Mouse (Mus musculus): ENCODE measurements around the gene Tro. TPM values are rescaled to one million over a fixed set of nuclear protein-coding genes. Genes with fewer than 3 reads are reported as not detected.

Tro gene
- polyA plus RNA-seq (2014; fragmentation: Nextera tagmentation; extraction: Ambion mirVana): 40.0 and 43.6 TPM in 2 replicates

DNA sequence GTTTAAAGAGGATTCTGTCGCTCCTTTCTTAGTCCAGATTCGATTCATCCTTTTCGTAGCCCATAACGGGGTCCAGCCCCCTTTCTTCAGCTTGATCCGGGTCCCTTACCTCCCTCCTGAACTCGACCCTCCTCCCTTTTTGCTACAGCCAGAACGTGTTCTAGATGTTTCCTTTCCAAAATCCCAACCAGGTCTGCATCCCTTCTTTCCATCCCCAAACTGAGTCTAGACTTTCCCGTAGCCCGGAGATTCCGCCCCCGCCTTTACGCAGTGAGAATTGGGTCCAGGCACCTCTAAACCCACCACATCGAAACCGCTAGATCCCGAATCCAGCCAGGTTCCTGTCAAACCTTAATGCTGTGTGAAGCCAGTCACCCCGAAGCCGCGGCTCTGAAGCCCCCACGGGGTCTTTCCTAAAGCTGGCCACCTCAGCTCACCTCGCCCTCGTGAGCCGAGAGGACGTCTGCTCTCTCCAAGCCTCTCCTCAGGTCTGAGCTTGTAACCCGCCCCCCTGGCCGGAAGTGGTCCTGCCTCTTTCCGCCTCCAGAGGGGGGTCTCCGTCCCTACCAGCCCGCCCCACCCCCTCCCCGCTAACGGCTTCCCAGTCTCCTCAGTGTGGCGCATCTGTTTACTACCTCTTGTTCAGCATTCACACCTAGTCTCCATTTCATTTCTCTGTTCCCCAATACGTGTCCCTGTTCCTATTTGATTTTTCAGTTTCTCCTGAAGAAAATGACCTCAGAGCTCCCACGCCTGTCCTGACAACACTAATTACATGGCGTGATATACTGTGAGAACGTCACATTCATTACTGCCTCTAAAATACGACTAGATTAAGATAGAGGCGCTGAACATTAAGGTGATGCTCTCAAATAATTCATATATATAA is at the start of gene Tro:
TSS of gene Tro (minus strand) at position 676 of the 889 bp plus-strand sequence.
- Histone ChIP-seq H3K4me1 (ENCODE audit: control insufficient read depth, insufficient read depth, low read length) (no peaks in the 10 kb centered on the region), H3K4me2 (peak within 1 kb of the TSS; percentile 33), H3K36me3 (ENCODE audit: control insufficient read depth, insufficient read depth, low read length) (no peaks in the 10 kb centered on the region), H3K9me3 (ENCODE audit: control insufficient read depth, low read length) (no peaks in the 10 kb centered on the region), H3K27ac (ENCODE audit: low read depth, low read length) (no peak within 1 kb of the TSS), H3K9ac (ENCODE audit: low read length) (peak within 1 kb of the TSS; percentile 53), H3K4me3 (ENCODE audit: low read depth, low read length) (peak within 1 kb of the TSS; percentile 50), H3K27me3 (ENCODE audit: control insufficient read depth, insufficient read depth, low read length) (no peaks in the 10 kb centered on the region)
- ATAC-seq (ENCODE audit: low FRiP score) (peak; percentile 96), DNase-seq (ENCODE audit: low spot score, missing footprints) (peak; percentile 96)
- 29% methylated on average over 37 of the region's 37 CpGs for WGBS

DNA sequence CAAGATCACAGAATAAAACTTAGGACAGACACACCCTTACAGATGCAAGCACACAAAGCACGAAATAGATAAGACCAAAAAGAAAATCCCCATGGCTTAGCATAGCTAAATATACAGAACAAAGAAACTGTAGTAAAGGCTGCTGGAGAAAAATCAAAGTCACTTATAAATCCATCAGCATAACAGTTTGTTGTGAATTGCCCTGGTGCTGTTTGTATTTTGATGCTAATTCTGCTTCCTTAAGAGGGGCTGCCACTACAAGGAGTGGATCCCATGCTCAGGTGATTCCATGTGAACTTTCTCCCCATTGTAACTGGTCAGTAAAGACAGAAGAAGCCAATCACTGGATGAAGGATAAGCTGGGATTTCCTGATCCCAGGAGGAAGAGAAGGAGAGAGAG is 20.1 kb upstream of the Tro start:
- Histone ChIP-seq H3K9me3 (ENCODE audit: control insufficient read depth, low read length) (no peaks in the 10 kb centered on the region), H3K4me3 (ENCODE audit: low read depth, low read length) (no peak overlapping the region), H3K4me2 (no peak overlapping the region), H3K4me1 (ENCODE audit: control insufficient read depth, insufficient read depth, low read length) (no peaks in the 10 kb centered on the region), H3K36me3 (ENCODE audit: control insufficient read depth, insufficient read depth, low read length) (no peaks in the 10 kb centered on the region), H3K9ac (ENCODE audit: low read length) (no peak overlapping the region), H3K27ac (ENCODE audit: low read depth, low read length) (no peak overlapping the region), H3K27me3 (ENCODE audit: control insufficient read depth, insufficient read depth, low read length) (no peaks in the 10 kb centered on the region)
- ATAC-seq (ENCODE audit: low FRiP score): no peak
- no peak for DNase-seq (ENCODE audit: low spot score, missing footprints)
- 44% methylated on average over 1 of the region's 1 CpGs for WGBS

DNA sequence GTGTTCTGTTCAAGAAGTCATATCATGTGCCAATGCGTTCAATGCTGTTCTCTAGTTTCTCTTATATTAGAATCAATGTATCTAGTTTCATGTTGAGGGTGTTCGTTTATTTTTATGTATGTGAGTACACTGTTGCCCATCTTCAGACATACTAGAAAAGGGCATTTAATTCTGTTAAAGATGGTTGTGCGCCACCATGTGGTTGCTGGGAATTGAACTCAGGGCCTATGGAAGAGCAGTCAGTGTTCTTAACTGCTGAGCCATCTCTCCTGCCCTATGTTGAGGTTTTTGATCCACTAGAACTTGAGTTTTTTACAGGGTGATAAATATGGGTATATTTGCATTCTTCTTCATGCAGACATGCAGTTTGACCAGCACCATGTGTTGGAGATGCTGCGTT is 5.4 kb upstream of the Tro start:
- H3K9ac ChIP-seq (ENCODE audit: low read length): no peak overlapping the region
- 38% methylated on average over 4 of the region's 4 CpGs for WGBS
- no peaks in the 10 kb centered on the region for H3K27me3 ChIP-seq (ENCODE audit: control insufficient read depth, insufficient read depth, low read length)
- ATAC-seq (ENCODE audit: low FRiP score) (no peak), DNase-seq (ENCODE audit: low spot score, missing footprints) (no peak)
- H3K4me3 ChIP-seq (ENCODE audit: low read depth, low read length): no peak overlapping the region
- H3K27ac ChIP-seq (ENCODE audit: low read depth, low read length): no peak overlapping the region
- no peak overlapping the region for H3K4me2 ChIP-seq
- no peaks in the 10 kb centered on the region for H3K9me3 ChIP-seq (ENCODE audit: control insufficient read depth, low read length)
- no peaks in the 10 kb centered on the region for H3K36me3 ChIP-seq (ENCODE audit: control insufficient read depth, insufficient read depth, low read length)
- no peaks in the 10 kb centered on the region for H3K4me1 ChIP-seq (ENCODE audit: control insufficient read depth, insufficient read depth, low read length)

- H3K9me3 ChIP-seq (ENCODE audit: control insufficient read depth, low read length): no peaks in the 10 kb centered on the region
- H3K9ac ChIP-seq (ENCODE audit: low read length): peak overlapping the region; percentile 53; the same call in 1 of the 2 replicates
- H3K27ac ChIP-seq (ENCODE audit: low read depth, low read length): no peak overlapping the region
- ATAC-seq (ENCODE audit: low FRiP score) (peak; percentile 43), DNase-seq (ENCODE audit: low spot score, missing footprints) (no peak)
- H3K4me1 ChIP-seq (ENCODE audit: control insufficient read depth, insufficient read depth, low read length): no peaks in the 10 kb centered on the region
- WGBS: 34% methylated on average over 3 of the region's 3 CpGs
- peak overlapping the region; percentile 50; the same call in 1 of the 2 replicates for H3K4me3 ChIP-seq (ENCODE audit: low read depth, low read length)
- no peaks in the 10 kb centered on the region for H3K27me3 ChIP-seq (ENCODE audit: control insufficient read depth, insufficient read depth, low read length)
- H3K4me2 ChIP-seq: peak overlapping the region; percentile 33
- H3K36me3 ChIP-seq (ENCODE audit: control insufficient read depth, insufficient read depth, low read length): no peaks in the 10 kb centered on the region
Measured at GRCm38 (mm10) chrX:150657797-150658118, 375 bp upstream of the Tro start.

DNA sequence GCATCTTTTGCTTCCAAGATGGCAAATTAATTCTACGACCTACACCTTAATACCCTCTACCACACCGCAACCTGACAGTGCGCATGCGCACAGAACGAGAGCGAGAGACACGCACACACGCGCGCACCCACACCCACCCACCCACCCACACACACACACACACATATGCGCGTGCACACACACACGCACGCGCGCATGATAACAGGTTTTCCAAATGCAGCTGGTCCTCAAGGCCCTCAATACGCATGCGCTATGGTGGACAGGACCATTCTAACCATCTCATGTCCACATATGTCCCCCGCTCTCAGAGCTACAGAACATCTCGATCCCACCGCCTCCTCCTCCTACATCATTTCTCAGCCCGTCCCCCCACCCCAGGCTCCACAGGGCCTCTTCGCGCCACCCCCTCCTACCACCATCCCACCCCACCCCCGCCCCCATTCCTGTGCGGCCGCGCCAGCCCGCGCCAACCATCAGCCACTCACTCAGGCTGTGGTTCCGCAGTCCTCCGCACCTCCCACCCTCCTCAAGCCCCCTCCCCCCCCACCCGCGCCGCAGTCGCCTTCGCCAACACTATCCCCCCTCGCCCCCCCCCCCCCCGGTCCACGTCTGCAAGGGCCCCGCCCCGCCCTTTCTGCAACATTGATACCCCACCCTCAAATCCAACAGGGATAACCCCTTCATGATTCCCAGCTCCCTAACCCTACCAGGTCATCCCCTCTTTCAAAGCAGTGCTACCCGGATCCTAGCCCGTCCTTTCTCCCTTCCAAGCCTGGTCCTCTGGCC is 1.1 kb downstream of the Tro start:
- Histone ChIP-seq H3K4me2 (peak overlapping the region; percentile 33), H3K4me1 (ENCODE audit: control insufficient read depth, insufficient read depth, low read length) (no peaks in the 10 kb centered on the region), H3K27me3 (ENCODE audit: control insufficient read depth, insufficient read depth, low read length) (no peaks in the 10 kb centered on the region), H3K36me3 (ENCODE audit: control insufficient read depth, insufficient read depth, low read length) (no peaks in the 10 kb centered on the region), H3K9ac (ENCODE audit: low read length) (peak overlapping the region; percentile 43), H3K9me3 (ENCODE audit: control insufficient read depth, low read length) (no peaks in the 10 kb centered on the region), H3K4me3 (ENCODE audit: low read depth, low read length) (peak overlapping the region; percentile 50), H3K27ac (ENCODE audit: low read depth, low read length) (no peak overlapping the region)
- peak; percentile 74 for ATAC-seq (ENCODE audit: low FRiP score)
- peak; percentile 88 for DNase-seq (ENCODE audit: low spot score, missing footprints)
- 45% methylated on average over 21 of the region's 44 CpGs for WGBS

DNA sequence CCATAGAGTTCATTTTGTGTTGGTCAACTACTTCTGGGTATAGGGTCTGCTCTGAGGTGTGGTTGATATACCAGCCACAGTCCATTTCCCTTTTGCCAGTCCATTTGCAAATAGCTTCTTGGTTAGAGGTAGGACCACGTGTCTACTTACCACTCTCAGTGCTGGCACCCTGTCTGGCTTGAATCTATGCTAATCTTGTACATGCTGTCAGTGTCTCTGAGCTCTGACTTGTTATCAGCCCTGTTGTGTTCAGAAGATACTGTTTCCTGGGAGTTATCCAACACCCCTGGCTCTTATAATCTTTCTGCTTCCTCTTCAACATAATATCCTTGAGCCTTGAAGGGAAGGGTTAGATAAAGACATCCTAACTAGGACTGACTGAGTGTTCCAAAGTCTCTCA is 21.0 kb downstream of the Tro start:
- no peak for DNase-seq (ENCODE audit: low spot score, missing footprints)
- Histone ChIP-seq H3K4me2 (no peak overlapping the region), H3K36me3 (ENCODE audit: control insufficient read depth, insufficient read depth, low read length) (no peaks in the 10 kb centered on the region), H3K9ac (ENCODE audit: low read length) (no peak overlapping the region), H3K27ac (ENCODE audit: low read depth, low read length) (no peak overlapping the region), H3K9me3 (ENCODE audit: control insufficient read depth, low read length) (no peaks in the 10 kb centered on the region), H3K4me3 (ENCODE audit: low read depth, low read length) (no peak overlapping the region), H3K4me1 (ENCODE audit: control insufficient read depth, insufficient read depth, low read length) (no peaks in the 10 kb centered on the region), H3K27me3 (ENCODE audit: control insufficient read depth, insufficient read depth, low read length) (no peaks in the 10 kb centered on the region)
- no peak for ATAC-seq (ENCODE audit: low FRiP score)
- WGBS: 55% methylated on average over 1 of the region's 1 CpGs

GRCm38 (mm10) chrX:150598882-150599281 is 58.5 kb downstream of the Tro start:
- Histone ChIP-seq H3K9ac (ENCODE audit: low read length) (no peak overlapping the region), H3K27me3 (ENCODE audit: control insufficient read depth, insufficient read depth, low read length) (no peaks in the 10 kb centered on the region), H3K4me3 (ENCODE audit: low read depth, low read length) (no peak overlapping the region), H3K4me2 (no peak overlapping the region), H3K4me1 (ENCODE audit: control insufficient read depth, insufficient read depth, low read length) (no peaks in the 10 kb centered on the region), H3K27ac (ENCODE audit: low read depth, low read length) (no peak overlapping the region), H3K36me3 (ENCODE audit: control insufficient read depth, insufficient read depth, low read length) (no peaks in the 10 kb centered on the region), H3K9me3 (ENCODE audit: control insufficient read depth, low read length) (no peaks in the 10 kb centered on the region)
- DNase-seq (ENCODE audit: low spot score, missing footprints): no peak
- WGBS: 82% methylated on average over 2 of the region's 2 CpGs
- no peak for ATAC-seq (ENCODE audit: low FRiP score)
